Mouse (Mus musculus) ES-Bruce4 (cell line): ENCODE results near the gene Asic4. TPM values are rescaled to one million over a fixed set of nuclear protein-coding genes. Genes with fewer than 3 reads are reported as not detected.

Source experiments
- H3K27ac ChIP-seq: 2 replicates; pipeline ENCODE4 v1.5.1; 2012; ENCODE audit warnings: low read length, inconsistent platforms; ENCODE audit not compliant: insufficient read depth
- H3K27me3 ChIP-seq: 2 replicates; pipeline ENCODE4 v1.6.1; 2012; ENCODE audit warnings: mild to moderate bottlenecking, low read length, inconsistent platforms; ENCODE audit not compliant: control insufficient read depth, poor library complexity, insufficient read depth, severe bottlenecking
- H3K36me3 ChIP-seq: 2 replicates; pipeline ENCODE4 v1.6.1; 2012; ENCODE audit warnings: inconsistent platforms, mild to moderate bottlenecking, low read length, moderate library complexity; ENCODE audit not compliant: control insufficient read depth, poor library complexity, insufficient read depth, severe bottlenecking
- H3K4me1 ChIP-seq: one replicate; pipeline ENCODE4 v1.8.1; 2011; ENCODE audit warnings: low read length; ENCODE audit not compliant: control insufficient read depth, insufficient read depth
- H3K4me3 ChIP-seq: 2 replicates; pipeline ENCODE4 v1.5.1; 2011; ENCODE audit warnings: low read depth, mild to moderate bottlenecking, low read length
- H3K9ac ChIP-seq: 2 replicates; pipeline ENCODE4 v1.6.1; 2012; ENCODE audit warnings: low read depth, mild to moderate bottlenecking, inconsistent platforms; ENCODE audit not compliant: poor library complexity, severe bottlenecking
- H3K9me3 ChIP-seq: replicated peaks from 2 replicates; pipeline ENCODE4 v1.6.1; 2012; ENCODE audit warnings: mild to moderate bottlenecking, low read length, inconsistent platforms; ENCODE audit not compliant: control insufficient read depth, poor library complexity, insufficient read depth, severe bottlenecking
- CTCF ChIP-seq: IDR thresholded peaks from one replicate; pipeline ENCODE4 v1.8.1; 2011; ENCODE audit warnings: low read depth, low read length
- EP300 ChIP-seq: IDR thresholded peaks from 2 replicates; pipeline ENCODE4 v1.6.1; 2011; ENCODE audit warnings: low read depth, low read length; ENCODE audit not compliant: insufficient read depth
- POLR2A ChIP-seq: IDR thresholded peaks from one replicate; pipeline ENCODE4 v1.8.1; 2011; ENCODE audit warnings: low read length; ENCODE audit not compliant: insufficient read depth
- polyA plus RNA-seq: library from polyadenylated mRNA; stranded (reverse); fragments of >200 nt; gene quantifications from 2 replicates; pipeline ENCODE4 v1.2.4, GENCODE M21; 2011; ENCODE audit warnings: low read depth; ENCODE audit not compliant: missing spikeins, insufficient read depth, insufficient read length

Asic4 gene
- not detected in 2 replicates for polyA plus RNA-seq

DNA sequence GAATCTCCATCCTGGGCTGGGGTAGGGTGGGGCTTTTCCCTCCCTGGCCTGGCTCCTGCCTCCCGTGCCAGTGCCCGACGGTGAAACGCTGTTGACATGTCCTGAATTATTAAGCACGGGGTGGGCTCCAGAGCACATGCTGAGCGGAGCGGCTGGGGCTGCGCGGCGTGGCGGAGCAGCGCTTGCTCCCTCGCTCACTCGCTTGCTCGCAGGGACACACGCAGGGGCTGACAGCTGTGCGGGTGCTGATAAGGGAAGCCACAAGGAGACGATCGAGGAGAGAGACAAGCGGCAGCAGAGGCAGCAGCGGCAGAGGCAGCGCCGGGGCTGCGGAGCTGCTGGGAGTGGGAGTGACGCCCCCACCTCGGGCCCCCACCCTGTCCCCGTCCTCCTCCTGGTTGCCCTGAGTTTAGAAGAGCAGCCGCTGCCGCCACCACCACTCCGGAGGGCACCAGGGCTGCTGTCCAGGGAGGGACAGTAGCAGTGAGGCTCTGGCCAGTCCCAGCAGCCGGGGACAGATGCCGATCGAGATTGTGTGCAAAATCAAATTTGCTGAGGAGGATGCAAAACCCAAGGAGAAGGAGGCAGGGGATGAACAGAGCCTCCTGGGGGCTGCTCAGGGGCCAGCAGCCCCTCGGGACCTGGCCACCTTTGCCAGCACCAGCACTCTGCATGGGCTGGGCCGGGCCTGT is at the start of gene Asic4:
Gene Asic4, plus strand, starts transcription at position 123 of the 692 bp plus-strand sequence.
- no peaks in the 10 kb centered on the region for H3K27me3 ChIP-seq
- H3K9me3 ChIP-seq = no peaks in the 10 kb centered on the region
- peak within 1 kb of the TSS; percentile 36 for H3K4me3 ChIP-seq
- H3K36me3 ChIP-seq = no peaks in the 10 kb centered on the region
- TF ChIP-seq EP300 (no peak), POLR2A (no peak), CTCF (no peak)
- no peak within 1 kb of the TSS for H3K27ac ChIP-seq
- H3K4me1 ChIP-seq = peaks cover 2% of the 10 kb centered on the region
- H3K9ac ChIP-seq = no peak within 1 kb of the TSS

DNA sequence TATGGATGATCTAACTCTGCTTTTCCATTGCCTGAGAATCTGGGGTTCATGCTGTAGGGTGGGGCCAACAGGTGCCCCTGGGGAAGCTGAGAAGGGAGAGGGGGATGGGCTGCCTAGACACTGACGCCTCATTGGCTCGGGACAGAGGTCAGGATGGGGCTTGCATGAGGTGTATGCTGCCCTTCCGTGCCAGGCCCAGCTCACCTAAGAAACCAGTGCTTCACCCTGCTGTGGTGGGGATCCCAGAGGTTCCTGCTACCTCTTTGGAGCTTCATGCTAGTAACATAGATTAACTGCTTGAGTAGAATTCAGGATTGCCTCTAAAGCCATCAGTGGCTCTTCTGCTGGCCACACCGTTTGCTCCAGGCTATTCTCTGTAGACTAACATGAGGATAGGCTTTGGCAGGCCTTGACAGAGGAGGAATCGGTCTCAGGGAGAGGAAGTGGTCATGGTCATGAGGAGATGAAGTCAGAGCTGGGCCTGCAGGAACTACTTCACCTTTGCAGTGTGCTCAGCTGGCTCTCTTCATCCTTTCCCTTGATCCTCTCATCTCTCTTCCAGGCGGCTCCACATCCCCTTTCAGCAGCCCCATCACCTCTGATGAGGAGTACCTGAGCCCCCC is 49.6 kb upstream of the Asic4 start:
- no peak overlapping the region for H3K27ac ChIP-seq
- H3K36me3 ChIP-seq = no peaks in the 10 kb centered on the region
- H3K4me3 ChIP-seq = no peak overlapping the region
- TF ChIP-seq CTCF (no peak), EP300 (no peak), POLR2A (no peak)
- H3K9ac ChIP-seq = no peak overlapping the region
- no peaks in the 10 kb centered on the region for H3K9me3 ChIP-seq
- H3K4me1 ChIP-seq = peaks cover 7% of the 10 kb centered on the region
- no peaks in the 10 kb centered on the region for H3K27me3 ChIP-seq

DNA sequence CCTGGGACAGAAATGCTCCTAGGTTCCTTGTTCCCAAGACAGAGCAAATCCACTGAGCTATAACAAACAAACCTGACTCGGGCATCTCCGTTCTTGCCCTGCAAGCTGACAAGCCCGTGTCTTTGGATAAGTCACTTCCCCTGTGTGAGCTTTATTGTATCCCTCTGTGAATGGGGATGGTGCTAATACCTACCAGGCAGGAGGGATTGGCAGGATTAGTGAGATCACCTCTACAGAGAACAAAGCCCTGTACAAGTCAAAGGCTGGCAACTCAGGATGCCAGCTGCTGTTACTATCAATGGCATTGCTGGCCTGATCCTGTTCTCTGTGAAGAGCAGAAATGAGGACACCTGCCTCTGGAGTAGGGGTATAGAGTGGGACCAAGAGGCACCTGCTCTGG is 44.7 kb upstream of the Asic4 start:
- no peak for TF ChIP-seq EP300
- no peak for TF ChIP-seq POLR2A
- TF ChIP-seq CTCF = no peak
- Histone ChIP-seq H3K4me3 (no peak overlapping the region), H3K9me3 (no peaks in the 10 kb centered on the region), H3K27me3 (no peaks in the 10 kb centered on the region), H3K9ac (no peak overlapping the region), H3K4me1 (peaks cover 3% of the 10 kb centered on the region), H3K27ac (no peak overlapping the region), H3K36me3 (no peaks in the 10 kb centered on the region)

DNA sequence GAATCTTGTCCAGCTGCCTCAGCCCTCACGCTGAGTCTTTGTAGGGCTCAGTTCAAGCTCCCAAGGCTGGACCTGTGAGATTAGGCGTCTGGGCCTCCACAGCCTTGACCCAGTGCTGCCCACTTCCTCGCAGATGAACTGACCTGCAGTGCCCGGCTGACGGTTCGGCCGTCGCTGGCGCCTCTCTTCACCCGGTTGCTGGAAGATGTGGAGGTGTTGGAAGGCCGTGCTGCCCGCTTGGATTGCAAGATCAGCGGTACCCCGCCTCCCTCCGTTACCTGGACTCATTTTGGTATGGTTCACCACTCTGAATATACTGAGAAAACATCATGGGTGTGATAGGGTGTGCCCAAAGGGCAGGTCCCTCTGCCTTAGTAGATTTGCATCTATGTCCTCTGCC is 44.1 kb upstream of the Asic4 start:
- Histone ChIP-seq H3K4me1 (peaks cover 3% of the 10 kb centered on the region), H3K9ac (no peak overlapping the region), H3K36me3 (no peaks in the 10 kb centered on the region), H3K27me3 (no peaks in the 10 kb centered on the region), H3K27ac (no peak overlapping the region), H3K4me3 (no peak overlapping the region), H3K9me3 (no peaks in the 10 kb centered on the region)
- no peak for TF ChIP-seq CTCF
- no peak for TF ChIP-seq POLR2A
- no peak for TF ChIP-seq EP300

- Histone ChIP-seq H3K27ac (no peak overlapping the region), H3K9me3 (no peaks in the 10 kb centered on the region), H3K9ac (no peak overlapping the region), H3K4me3 (no peak overlapping the region), H3K27me3 (no peaks in the 10 kb centered on the region), H3K4me1 (peaks cover 3% of the 10 kb centered on the region), H3K36me3 (no peaks in the 10 kb centered on the region)
- TF ChIP-seq CTCF (no peak), EP300 (no peak), POLR2A (no peak)
Measured at GRCm38 (mm10) chr1:75407056-75407455, 43.2 kb upstream of the Asic4 start.

GRCm38 (mm10) chr1:75408210-75408609 is 42.0 kb upstream of the Asic4 start:
- Histone ChIP-seq H3K9ac (no peak overlapping the region), H3K4me1 (no peaks in the 10 kb centered on the region), H3K4me3 (no peak overlapping the region), H3K36me3 (no peaks in the 10 kb centered on the region), H3K27me3 (no peaks in the 10 kb centered on the region), H3K9me3 (no peaks in the 10 kb centered on the region), H3K27ac (no peak overlapping the region)
- TF ChIP-seq EP300 = no peak
- TF ChIP-seq CTCF = no peak
- TF ChIP-seq POLR2A = no peak
